Mouse (Mus musculus) ES-E14 (cell line): ENCODE measurements around the gene Eef2kmt. TPM values are rescaled to one million over a fixed set of nuclear protein-coding genes. Genes with fewer than 3 reads are reported as not detected.
"Not testable (repeated sequence)": the region's sequence is repeated elsewhere in the genome, so short reads cannot be mapped to it uniquely, and the experiment has no call there.

Experiments
- DNase-seq: peaks from one replicate; pipeline ENCODE4 v3.0.0-alpha.2; 2013; ENCODE audit warnings: low read depth, low spot score
- H3K27ac ChIP-seq: 2 replicates; pipeline ENCODE4 v1.5.1; 2012; ENCODE audit warnings: low read depth, mild to moderate bottlenecking, low read length, moderate library complexity, mixed read lengths; ENCODE audit not compliant: poor library complexity, insufficient read depth, severe bottlenecking
- H3K36me3 ChIP-seq: 2 replicates; pipeline ENCODE4 v1.6.1; 2012; ENCODE audit warnings: mild to moderate bottlenecking, low read length, moderate library complexity, mixed read lengths; ENCODE audit not compliant: control insufficient read depth, poor library complexity, insufficient read depth, severe bottlenecking
- H3K4me1 ChIP-seq, 2 experiments: fragments of 150-350 bp in 1 of 2; sonication (generic) in 1 of 2; 2 replicates each; pipeline ENCODE4 v1.6.1; 2012; ENCODE audit warnings: low read length in 2 of 2, mild to moderate bottlenecking in 1 of 2, mixed read lengths in 1 of 2; ENCODE audit not compliant: control insufficient read depth in 2 of 2, insufficient read depth in 2 of 2, poor library complexity in 1 of 2
- H3K4me3 ChIP-seq, 2 experiments: fragments of 150-350 bp in 1 of 2; sonication (generic) in 1 of 2; 2 replicates each; pipeline ENCODE4 v1.5.1; 2012; ENCODE audit warnings: low read length in 2 of 2, low read depth in 1 of 2, mild to moderate bottlenecking in 1 of 2, mixed read lengths in 1 of 2; ENCODE audit not compliant: insufficient read depth in 1 of 2, poor library complexity in 1 of 2, severe bottlenecking in 1 of 2
- H3K9ac ChIP-seq: 2 replicates; pipeline ENCODE4 v1.6.1; 2012; ENCODE audit warnings: low read depth, mild to moderate bottlenecking, low read length, mixed read lengths; ENCODE audit not compliant: poor library complexity, insufficient read depth, severe bottlenecking
- H3K9me3 ChIP-seq: fragments of 150-350 bp; sonication (generic); 2 replicates; pipeline ENCODE4 v1.6.1; 2012; ENCODE audit warnings: low read depth, mild to moderate bottlenecking, low read length; ENCODE audit not compliant: control insufficient read depth, insufficient read depth
- CHD2 ChIP-seq: IDR thresholded peaks from 2 replicates; pipeline ENCODE4 v1.6.1; 2014; ENCODE audit warnings: mild to moderate bottlenecking, low read depth, low read length, inconsistent platforms
- HCFC1 ChIP-seq: IDR thresholded peaks from 2 replicates; pipeline ENCODE4 v1.6.1; 2012; ENCODE audit warnings: low read length, inconsistent platforms, borderline replicate concordance; ENCODE audit not compliant: insufficient read depth
- MAFK ChIP-seq: IDR thresholded peaks from 2 replicates; pipeline ENCODE4 v1.6.1; 2014; ENCODE audit warnings: mild to moderate bottlenecking, low read depth, low read length, inconsistent platforms; ENCODE audit not compliant: insufficient read depth
- ZC3H11A ChIP-seq: IDR thresholded peaks from 2 replicates; pipeline ENCODE4 v1.6.1; 2012; ENCODE audit warnings: low read depth, mild to moderate bottlenecking, inconsistent platforms, low read length, borderline replicate concordance
- ZNF384 ChIP-seq: IDR thresholded peaks from 2 replicates; pipeline ENCODE4 v1.6.1; 2012; ENCODE audit warnings: low read depth, low read length, inconsistent platforms
- in situ Hi-C, 2 experiments: fragments of 600-800 bp; cut with MboI; formaldehyde crosslinking; loops; one replicate each; pipeline ENCODE4 v1.15.1; 2025; ENCODE audit warnings: low sequenced_read_pairs in 2 of 2, inconsistent platforms in 1 of 2; ENCODE audit not compliant: unreplicated experiment in 2 of 2
- total RNA-seq: library from RNA; depleted of rRNA; stranded (reverse); fragments of 300-350 nt; gene quantifications from 2 replicates; pipeline ENCODE4 v1.2.3, GENCODE M21; 2012

The Eef2kmt gene
- total RNA-seq, 1 experiment, result 23.0 TPM

DNA sequence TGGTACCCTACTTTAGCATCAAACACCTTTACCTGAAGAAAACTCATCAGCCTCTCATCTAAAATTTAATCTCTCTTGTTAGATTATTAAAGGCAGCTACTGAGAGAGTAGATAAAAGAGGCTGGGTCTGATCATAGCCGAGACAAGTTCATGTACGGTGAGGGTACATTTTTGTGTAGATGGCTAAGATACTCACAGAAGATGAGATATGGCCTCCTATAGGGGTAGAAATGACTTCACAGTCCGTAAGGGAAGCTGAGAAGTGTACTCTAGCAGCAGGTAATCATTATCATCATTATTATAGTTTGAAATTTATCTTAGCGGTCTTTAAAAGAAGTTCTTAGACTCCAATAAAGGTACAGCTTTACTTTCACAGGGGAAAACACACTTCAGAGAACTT is 22.8 kb downstream of the Eef2kmt start:
- no peak overlapping the region for H3K9ac ChIP-seq
- H3K9me3 ChIP-seq, result no peaks in the 10 kb centered on the region
- TF ChIP-seq MAFK, result no peak

DNA sequence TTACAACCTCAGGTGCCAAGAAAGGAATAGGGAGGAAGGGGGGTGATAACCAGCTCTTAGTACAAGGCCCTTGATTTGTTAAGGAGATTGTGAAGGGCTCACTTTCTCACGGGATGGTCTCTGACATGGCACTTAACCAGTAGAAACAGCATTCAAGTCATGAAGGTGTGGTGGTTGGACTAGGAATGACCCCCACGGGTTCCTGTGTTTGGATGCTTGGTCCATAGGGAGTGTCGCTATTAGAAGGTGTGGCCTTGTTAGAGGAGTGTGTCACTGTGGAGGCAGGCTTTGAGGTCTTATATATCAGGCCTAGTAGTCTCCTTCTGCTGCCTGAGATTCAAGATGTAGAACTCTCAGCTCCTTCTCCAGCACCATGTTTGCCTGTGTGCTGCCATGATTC is 27.7 kb downstream of the Eef2kmt start:
- DNase-seq, in situ Hi-C loops, H3K9me3 ChIP-seq: not testable (repeated sequence)

More for the DNA sequence above, 22.8 kb downstream of the Eef2kmt start:
- no peak for DNase-seq
- no peak overlapping the region for H3K27ac ChIP-seq
- no peaks in the 10 kb centered on the region for H3K4me1 ChIP-seq
- peaks cover 6% of the 10 kb centered on the region; the same call in 1 of the 2 replicates for H3K36me3 ChIP-seq
- in situ Hi-C loops, result no loop called here
- H3K4me3 ChIP-seq, result no peak overlapping the region

GRCm38 (mm10) chr16:5227501-5227900 is 28.3 kb downstream of the Eef2kmt start:
- H3K27ac ChIP-seq, H3K4me3 ChIP-seq, DNase-seq, H3K36me3 ChIP-seq, in situ Hi-C loops, H3K9me3 ChIP-seq, H3K9ac ChIP-seq, H3K4me1 ChIP-seq: not testable (repeated sequence)

More for the DNA sequence above, 27.7 kb downstream of the Eef2kmt start:
- H3K4me3 ChIP-seq, H3K36me3 ChIP-seq, H3K27ac ChIP-seq, H3K9ac ChIP-seq, H3K4me1 ChIP-seq: not testable (repeated sequence)

DNA sequence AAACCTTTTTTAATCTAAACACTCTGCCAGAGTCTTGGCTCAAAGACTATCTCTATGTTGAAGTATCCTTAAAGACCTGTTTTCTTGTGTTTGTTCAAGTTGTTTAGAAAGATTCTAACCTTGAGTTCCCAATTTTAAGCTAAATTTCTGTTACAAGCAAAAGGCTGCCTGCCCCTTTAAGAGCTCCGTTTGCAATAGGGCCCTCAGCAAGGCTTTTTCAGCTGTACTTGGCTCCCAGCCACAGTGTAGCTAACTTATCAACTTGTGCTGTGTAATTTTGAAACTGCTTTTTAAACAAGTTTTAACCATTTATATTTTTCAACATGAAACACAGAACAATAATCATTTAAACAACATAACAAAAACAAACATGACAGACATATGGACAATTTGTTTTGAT is 29.2 kb downstream of the Eef2kmt start:
- H3K9me3 ChIP-seq, H3K9ac ChIP-seq, H3K27ac ChIP-seq, H3K36me3 ChIP-seq, H3K4me1 ChIP-seq, DNase-seq, in situ Hi-C loops, H3K4me3 ChIP-seq: not testable (repeated sequence)

- no peak within 1 kb of the TSS for H3K9ac ChIP-seq
- H3K9me3 ChIP-seq, result no peaks in the 10 kb centered on the region
- DNase-seq, result no peak
- H3K36me3 ChIP-seq, result no peaks in the 10 kb centered on the region
- TF ChIP-seq ZNF384 (no peak), MAFK (no peak), CHD2 (no peak), HCFC1 (no peak), ZC3H11A (no peak)
- in situ Hi-C loops, result no loop called here
- H3K4me1 ChIP-seq, result peaks cover 0 to 5% of the 10 kb centered on the region in 2 experiments; a peak in 1 of 4 replicates
- no peak within 1 kb of the TSS for H3K27ac ChIP-seq
- no peak within 1 kb of the TSS for H3K4me3 ChIP-seq
These were observed 33.6 kb downstream of the Eef2kmt start, which contains the start of gene AU021092 for GRCm38 (mm10) chr16:5222140-5222539. Gene AU021092, minus strand, starts transcription at chr16:5222299.
